Mouse (Mus musculus) heart, embryonic 10.5 days (tissue): Measurements from ENCODE around the gene Gm21904. TPM values are rescaled to one million over a fixed set of nuclear protein-coding genes. Genes with fewer than 3 reads are reported as not detected.
"Not testable (repeated sequence)": the region's sequence is repeated elsewhere in the genome, so short reads cannot be mapped to it uniquely, and the experiment has no call there.

Source experiments
- DNase-seq: peaks from one replicate; pipeline ENCODE4 v3.0.0-alpha.2; 2017; ENCODE audit warnings: low spot score
- H3K27ac ChIP-seq: fragments of 300-500 bp; sonication (generic); 2 replicates; pipeline ENCODE4 v1.5.1; 2016; ENCODE audit warnings: mild to moderate bottlenecking
- H3K27me3 ChIP-seq: fragments of 300-500 bp; sonication (generic); 2 replicates; pipeline ENCODE4 v1.6.1; 2016; ENCODE audit warnings: mild to moderate bottlenecking; ENCODE audit not compliant: poor library complexity, insufficient read depth, severe bottlenecking
- H3K36me3 ChIP-seq: fragments of 300-500 bp; sonication (generic); 2 replicates; pipeline ENCODE4 v1.6.1; 2016; ENCODE audit warnings: mild to moderate bottlenecking, moderate library complexity
- H3K4me1 ChIP-seq: fragments of 300-500 bp; sonication (generic); 2 replicates; pipeline ENCODE4 v1.6.1; 2016; ENCODE audit warnings: mild to moderate bottlenecking
- H3K4me3 ChIP-seq: fragments of 300-500 bp; sonication (generic); 2 replicates; pipeline ENCODE4 v1.5.1; 2016; ENCODE audit warnings: mild to moderate bottlenecking, moderate library complexity
- H3K9me3 ChIP-seq: fragments of 300-500 bp; sonication (generic); 2 replicates; pipeline ENCODE4 v1.6.1; 2016; ENCODE audit warnings: mild to moderate bottlenecking, moderate library complexity
- WGBS: fragments of 180-500 bp; shearing (Covaris S2); methylation state at CpG from one replicate; pipeline ENCODE4 v1.1.7; 2016; 5-methylcytosine and 5-hydroxymethylcytosine counted together
- polyA plus RNA-seq: library from polyadenylated mRNA; unstranded; fragments of >200 nt; fragmentation: Nextera tagmentation; extraction: Ambion mirVana; gene quantifications from 2 replicates; pipeline ENCODE4 v1.2.1, GENCODE M21; 2016

Gm21904 gene
- polyA plus RNA-seq, result not detected in 2 replicates

- H3K36me3 ChIP-seq, H3K27me3 ChIP-seq, DNase-seq, H3K27ac ChIP-seq, H3K4me3 ChIP-seq, H3K9me3 ChIP-seq, H3K4me1 ChIP-seq: not testable (repeated sequence)
- WGBS, result no CpG with 5 or more reads among the region's 3 CpGs
These were observed at the start of gene Gm21904 for GRCm38 (mm10) chrY:17846166-17846565. TSS of gene Gm21904 (minus strand) at chrY:17846266.

- not testable (repeated sequence) for H3K27me3 ChIP-seq, H3K4me3 ChIP-seq, H3K27ac ChIP-seq, H3K4me1 ChIP-seq, DNase-seq, H3K36me3 ChIP-seq, H3K9me3 ChIP-seq
These were observed 28.4 kb upstream of the Gm21904 start, which contains the start of the genes Gm20772 and Gm20831 for GRCm38 (mm10) chrY:17874441-17874840. TSS of gene Gm20772 (plus strand) at chrY:17874741. TSS of gene Gm20831 (plus strand) at chrY:17874741.

Other genes starting within 250 kb of the Gm21904 start
- gene Gm20772, start 28.5 kb upstream of the Gm21904 start, polyA plus RNA-seq, result not detected in 2 replicates
- not detected in 2 replicates for gene Gm20831, start 28.5 kb upstream of the Gm21904 start, polyA plus RNA-seq
- not detected in 2 replicates for gene Srsy, start 91.1 kb upstream of the Gm21904 start, polyA plus RNA-seq
- gene Gm21764, start 215.5 kb upstream of the Gm21904 start, polyA plus RNA-seq, result not detected in 2 replicates
- gene Ssty1, start 242.8 kb upstream of the Gm21904 start, polyA plus RNA-seq, result not detected in 2 replicates